Mouse (Mus musculus) midbrain, postnatal 0 days (tissue): ENCODE data around the gene Cyp2ab1. TPM values are rescaled to one million over a fixed set of nuclear protein-coding genes. Genes with fewer than 3 reads are reported as not detected.
"Not testable (repeated sequence)": the region's sequence is repeated elsewhere in the genome, so short reads cannot be mapped to it uniquely, and the experiment has no call there.

ENCODE experiments used
- ATAC-seq: fragments of 200-750 bp; cut with Nextera tagmentation; 2 replicates; pipeline ENCODE4 v1.8.0; 2017; ENCODE audit warnings: moderate number of reproducible peaks, mild to moderate bottlenecking, moderate TSS enrichment, moderate library complexity; ENCODE audit not compliant: low FRiP score
- DNase-seq: peaks from one replicate; pipeline ENCODE4 v3.0.0-alpha.2; 2015; ENCODE audit warnings: low spot score
- H3K27ac ChIP-seq: fragments of 300-500 bp; sonication (generic); 2 replicates; pipeline ENCODE4 v1.5.1; 2014; ENCODE audit warnings: low read depth, mild to moderate bottlenecking, low read length, mixed read lengths
- H3K27me3 ChIP-seq: fragments of 300-500 bp; sonication (generic); 2 replicates; pipeline ENCODE4 v1.6.1; 2014; ENCODE audit warnings: low read length, control low read depth, mixed read lengths; ENCODE audit not compliant: insufficient read depth
- H3K36me3 ChIP-seq: fragments of 300-500 bp; sonication (generic); 2 replicates; pipeline ENCODE4 v1.6.1; 2014; ENCODE audit warnings: low read length, control low read depth, mixed read lengths; ENCODE audit not compliant: insufficient read depth
- H3K4me1 ChIP-seq: fragments of 300-500 bp; sonication (generic); 2 replicates; pipeline ENCODE4 v1.6.1; 2014; ENCODE audit warnings: mild to moderate bottlenecking, control low read depth, antibody characterized with exemption, low read length, mixed read lengths; ENCODE audit not compliant: insufficient read depth
- H3K4me2 ChIP-seq: fragments of 300-500 bp; sonication (generic); 2 replicates; pipeline ENCODE4 v1.6.1; 2014; ENCODE audit warnings: low read depth, mild to moderate bottlenecking, low read length, mixed read lengths; ENCODE audit not compliant: poor library complexity, severe bottlenecking
- H3K4me3 ChIP-seq: fragments of 300-500 bp; sonication (generic); 2 replicates; pipeline ENCODE4 v1.5.1; 2014; ENCODE audit warnings: low read depth, mild to moderate bottlenecking, low read length, moderate library complexity
- H3K9ac ChIP-seq: fragments of 300-500 bp; sonication (generic); replicated peaks from 2 replicates; pipeline ENCODE4 v1.6.1; 2014; ENCODE audit warnings: mild to moderate bottlenecking, low read length, moderate library complexity, mixed read lengths; ENCODE audit not compliant: poor library complexity, severe bottlenecking
- H3K9me3 ChIP-seq: fragments of 300-500 bp; sonication (generic); 2 replicates; pipeline ENCODE4 v1.6.1; 2016; ENCODE audit warnings: low read length, control low read depth
- CTCF ChIP-seq: IDR thresholded peaks from 2 replicates; pipeline ENCODE4 v1.5.1; 2016; ENCODE audit warnings: antibody characterized with exemption, mild to moderate bottlenecking
- WGBS: fragments of 180-500 bp; shearing (Covaris S2); extraction: QIAGEN DNeasy Blood & Tissue Kit; methylation state at CpG from one replicate; pipeline ENCODE4 v1.1.7; 2014; 5-methylcytosine and 5-hydroxymethylcytosine counted together
- polyA plus RNA-seq: library from polyadenylated mRNA; unstranded; fragments of >200 nt; fragmentation: Nextera tagmentation; extraction: Ambion mirVana; gene quantifications from 2 replicates; pipeline ENCODE4 v1.2.1, GENCODE M21; 2015
- total RNA-seq: library from RNA; depleted of rRNA; stranded (reverse); fragments of >200 nt; gene quantifications from 2 replicates; pipeline ENCODE4 v1.2.3, GENCODE M21; 2014; rRNA removed

The Cyp2ab1 gene
- total RNA-seq (not detected in 2 replicates), polyA plus RNA-seq (not detected in 2 replicates)

GRCm38 (mm10) chr16:20325286-20325685, at the start of gene Cyp2ab1:
Cyp2ab1 (minus strand) TSS chr16:20325404.
- H3K36me3 ChIP-seq, result peaks cover 13% of the 10 kb centered on the region
- no peaks in the 10 kb centered on the region for H3K27me3 ChIP-seq
- no peak within 1 kb of the TSS for H3K4me2 ChIP-seq
- H3K9ac ChIP-seq, result no peak within 1 kb of the TSS
- WGBS, result 72% methylated on average over 5 of the region's 5 CpGs
- DNase-seq (no peak), ATAC-seq (no peak)
- no peak within 1 kb of the TSS for H3K4me3 ChIP-seq
- no peak for TF ChIP-seq CTCF
- no peak within 1 kb of the TSS for H3K27ac ChIP-seq
- H3K9me3 ChIP-seq, result no peaks in the 10 kb centered on the region
- no peaks in the 10 kb centered on the region for H3K4me1 ChIP-seq

- ATAC-seq (no peak), DNase-seq (no peak)
- no peaks in the 10 kb centered on the region for H3K27me3 ChIP-seq
- no peak for TF ChIP-seq CTCF
- no peaks in the 10 kb centered on the region for H3K4me1 ChIP-seq
- H3K4me3 ChIP-seq, result no peak overlapping the region
- H3K9ac ChIP-seq, result no peak overlapping the region
- no peak overlapping the region for H3K4me2 ChIP-seq
- no peak overlapping the region for H3K27ac ChIP-seq
- H3K9me3 ChIP-seq, result no peaks in the 10 kb centered on the region
- 77% methylated on average over 4 of the region's 4 CpGs for WGBS
- peaks cover 80% of the 10 kb centered on the region for H3K36me3 ChIP-seq
Measured at GRCm38 (mm10) chr16:20371731-20372130, 46.5 kb upstream of the Cyp2ab1 start.

- ATAC-seq, result no peak
- no peaks in the 10 kb centered on the region for H3K27me3 ChIP-seq
- no peak overlapping the region for H3K4me3 ChIP-seq
- DNase-seq, result no peak
- peaks cover 81% of the 10 kb centered on the region for H3K36me3 ChIP-seq
- 92% methylated on average over 9 of the region's 9 CpGs for WGBS
- no peaks in the 10 kb centered on the region for H3K9me3 ChIP-seq
- no peak overlapping the region for H3K4me2 ChIP-seq
- no peak overlapping the region for H3K9ac ChIP-seq
- no peak overlapping the region for H3K27ac ChIP-seq
- H3K4me1 ChIP-seq, result no peaks in the 10 kb centered on the region
- no peak for TF ChIP-seq CTCF
Measured at GRCm38 (mm10) chr16:20368221-20368620, 43.0 kb upstream of the Cyp2ab1 start.

GRCm38 (mm10) chr16:20362121-20362520, 36.9 kb upstream of the Cyp2ab1 start:
- Histone ChIP-seq H3K9ac (no peak overlapping the region), H3K4me2 (no peak overlapping the region), H3K4me1 (no peaks in the 10 kb centered on the region), H3K27ac (no peak overlapping the region), H3K27me3 (no peaks in the 10 kb centered on the region), H3K36me3 (peaks cover 72% of the 10 kb centered on the region), H3K4me3 (no peak overlapping the region), H3K9me3 (no peaks in the 10 kb centered on the region)
- WGBS, result 91% methylated on average over 11 of the region's 11 CpGs
- ATAC-seq (no peak), DNase-seq (no peak)
- TF ChIP-seq CTCF, result no peak

GRCm38 (mm10) chr16:20361496-20361895, 36.3 kb upstream of the Cyp2ab1 start:
- not testable (repeated sequence) for H3K4me3 ChIP-seq, H3K27me3 ChIP-seq, H3K9me3 ChIP-seq, H3K9ac ChIP-seq, H3K4me2 ChIP-seq, ATAC-seq, H3K4me1 ChIP-seq, DNase-seq, H3K27ac ChIP-seq
- 94% methylated on average over 3 of the region's 3 CpGs for WGBS
- H3K36me3 ChIP-seq, result peaks cover 70% of the 10 kb centered on the region

GRCm38 (mm10) chr16:20359643-20360295, 34.6 kb upstream of the Cyp2ab1 start:
- ATAC-seq, result no peak
- 85% methylated on average over 9 of the region's 9 CpGs for WGBS
- H3K4me3 ChIP-seq, result no peak overlapping the region
- no peaks in the 10 kb centered on the region for H3K27me3 ChIP-seq
- no peaks in the 10 kb centered on the region for H3K9me3 ChIP-seq
- H3K4me2 ChIP-seq, result no peak overlapping the region
- H3K36me3 ChIP-seq, result peaks cover 60% of the 10 kb centered on the region
- no peaks in the 10 kb centered on the region for H3K4me1 ChIP-seq
- H3K9ac ChIP-seq, result no peak overlapping the region
- no peak overlapping the region for H3K27ac ChIP-seq
- TF ChIP-seq CTCF, result no peak
- no peak for DNase-seq
